Mouse (Mus musculus): Measurements from ENCODE around the gene Gm38394. TPM values are rescaled to one million over a fixed set of nuclear protein-coding genes. Genes with fewer than 3 reads are reported as not detected.
"Not testable (repeated sequence)": the region's sequence is repeated elsewhere in the genome, so short reads cannot be mapped to it uniquely, and the experiment has no call there.

The Gm38394 gene
- polyA plus RNA-seq, 1 experiment from 2014 or later = 3.7 TPM

DNA sequence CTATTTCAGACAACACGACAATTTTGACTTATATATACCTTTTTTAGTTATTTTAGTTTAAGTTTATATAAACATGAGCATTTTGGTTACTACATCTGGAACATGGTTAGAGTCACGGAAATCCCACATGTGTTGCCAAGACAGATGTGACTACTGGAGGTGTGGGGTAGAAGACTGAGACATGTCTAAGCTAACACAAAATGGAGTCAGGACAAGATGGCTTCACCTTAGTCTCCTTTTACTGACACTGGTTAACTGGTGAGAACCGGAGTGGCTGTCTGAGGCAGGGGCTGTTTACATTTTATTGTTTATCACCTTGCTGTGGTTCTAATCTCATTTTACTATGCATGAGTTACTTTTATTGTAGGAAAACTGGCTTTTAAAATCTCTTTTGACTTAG, 7.5 kb upstream of the Gm38394 start:
- 93% methylated on average over 3 of the region's 3 CpGs for WGBS
- no peak for ATAC-seq

DNA sequence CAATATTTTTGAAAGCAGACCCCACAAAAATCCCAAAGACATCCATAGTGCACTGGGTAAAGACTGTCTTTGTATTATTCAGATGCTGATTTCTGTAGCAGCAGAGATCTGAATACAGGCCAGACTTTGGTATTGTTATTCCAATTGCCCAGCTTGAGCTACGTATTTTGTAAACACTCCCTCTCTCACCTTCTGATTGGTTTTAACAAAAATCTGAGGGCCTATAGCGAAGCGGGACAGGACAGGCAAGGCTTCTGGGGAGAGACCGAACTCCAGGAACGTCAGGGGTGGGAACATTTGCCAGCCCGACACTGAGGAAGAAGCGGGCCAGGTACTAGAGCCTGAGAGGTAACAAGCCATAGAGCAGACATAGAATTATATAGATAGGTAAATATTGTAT, 6.6 kb upstream of the Gm38394 start:
- Histone ChIP-seq H3K9me3 (ENCODE audit: control insufficient read depth, low read length) (no peaks in the 10 kb centered on the region), H3K36me3 (ENCODE audit: control insufficient read depth, insufficient read depth) (no peaks in the 10 kb centered on the region), H3K27ac (ENCODE audit: low read length) (no peak overlapping the region), H3K4me1 (replicated peaks; ENCODE audit: control insufficient read depth, insufficient read depth, low read length) (no peaks in the 10 kb centered on the region), H3K9ac (replicated peaks; ENCODE audit: low read depth, low read length) (no peak overlapping the region), H3K4me2 (ENCODE audit: low read length) (no peak overlapping the region), H3K4me3 (replicated peaks; ENCODE audit: low read length) (no peak overlapping the region), H3K27me3 (replicated peaks; ENCODE audit: control insufficient read depth, insufficient read depth, low read length) (no peaks in the 10 kb centered on the region)
- WGBS = 17% methylated on average over 7 of the region's 7 CpGs
- ATAC-seq = peak; percentile 31; the same call in 1 of the 2 replicates

More for the DNA sequence above, 7.5 kb upstream of the Gm38394 start:
- no peak overlapping the region for H3K4me3 ChIP-seq (replicated peaks; ENCODE audit: low read length)
- H3K27ac ChIP-seq (ENCODE audit: low read length) = no peak overlapping the region
- H3K36me3 ChIP-seq (ENCODE audit: control insufficient read depth, insufficient read depth) = no peaks in the 10 kb centered on the region
- no peak overlapping the region for H3K4me2 ChIP-seq (ENCODE audit: low read length)
- H3K9me3 ChIP-seq (ENCODE audit: control insufficient read depth, low read length) = no peaks in the 10 kb centered on the region
- H3K9ac ChIP-seq (replicated peaks; ENCODE audit: low read depth, low read length) = no peak overlapping the region
- H3K4me1 ChIP-seq (replicated peaks; ENCODE audit: control insufficient read depth, insufficient read depth, low read length) = no peaks in the 10 kb centered on the region
- no peaks in the 10 kb centered on the region for H3K27me3 ChIP-seq (replicated peaks; ENCODE audit: control insufficient read depth, insufficient read depth, low read length)

DNA sequence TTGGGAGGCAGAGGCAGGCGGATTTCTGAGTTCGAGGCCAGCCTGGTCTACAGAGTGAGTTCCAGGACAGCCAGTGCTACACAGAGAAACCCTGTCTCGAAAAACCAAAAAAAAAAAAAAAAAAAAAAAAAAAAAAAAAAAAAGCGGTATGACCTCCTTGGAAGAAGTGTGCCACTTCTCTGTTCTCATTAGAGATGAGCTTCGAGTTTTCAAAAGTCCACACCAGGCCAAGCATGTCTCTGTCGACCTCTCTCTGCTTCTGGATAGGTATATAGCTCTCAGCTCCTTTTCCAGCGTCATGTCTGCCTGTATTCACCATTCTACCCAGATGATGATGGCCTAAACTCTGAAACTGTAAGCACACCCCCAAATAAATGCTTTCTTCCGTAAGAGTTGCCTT, 4.6 kb upstream of the Gm38394 start:
- H3K36me3 ChIP-seq (ENCODE audit: control insufficient read depth, insufficient read depth); H3K9me3 ChIP-seq (ENCODE audit: control insufficient read depth, low read length); H3K27ac ChIP-seq (ENCODE audit: low read length); H3K4me3 ChIP-seq (replicated peaks; ENCODE audit: low read length); H3K9ac ChIP-seq (replicated peaks; ENCODE audit: low read depth, low read length); ATAC-seq; H3K27me3 ChIP-seq (replicated peaks; ENCODE audit: control insufficient read depth, insufficient read depth, low read length); H3K4me2 ChIP-seq (ENCODE audit: low read length); H3K4me1 ChIP-seq (replicated peaks; ENCODE audit: control insufficient read depth, insufficient read depth, low read length): not testable (repeated sequence)
- 89% methylated on average over 7 of the region's 8 CpGs for WGBS

DNA sequence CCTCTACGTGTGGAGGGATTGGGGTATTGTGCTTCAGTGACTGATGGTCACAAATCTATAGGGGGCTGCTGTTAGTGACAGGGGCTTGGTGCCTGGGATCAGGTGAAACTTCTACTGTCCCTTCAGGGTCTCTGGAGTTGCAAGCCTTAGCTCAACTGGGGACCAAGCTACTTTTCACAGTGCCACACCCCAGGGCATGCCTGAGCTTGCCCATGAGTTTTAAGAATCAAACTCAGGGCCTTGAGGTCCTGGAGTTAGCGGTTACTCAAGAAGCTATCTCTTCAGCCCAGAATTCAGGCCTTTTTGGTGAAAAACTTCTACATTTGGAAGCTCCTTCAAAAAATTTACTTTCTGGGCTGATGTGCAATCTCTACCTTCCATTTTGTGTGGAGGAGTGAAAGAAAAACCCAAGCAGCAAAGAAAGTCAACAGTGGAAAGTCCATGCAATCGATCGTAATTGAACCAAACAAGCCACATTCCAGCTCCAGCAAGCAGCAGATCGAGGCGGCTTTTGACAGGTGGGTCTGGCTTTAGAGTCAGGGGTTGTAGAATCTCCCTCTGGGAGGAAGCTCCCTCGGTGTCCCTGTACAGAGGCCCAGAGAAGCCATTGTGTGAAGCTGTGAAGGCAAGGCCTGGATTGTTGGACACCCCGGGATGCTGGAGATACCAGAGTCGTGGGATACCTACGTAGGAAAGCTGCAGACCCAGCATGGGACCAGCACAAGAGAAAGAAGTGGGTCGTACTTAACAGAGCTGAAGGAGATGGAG, 3.3 kb upstream of the Gm38394 start:
- WGBS = 65% methylated on average over 11 of the region's 11 CpGs
- no peak overlapping the region for H3K4me2 ChIP-seq (ENCODE audit: low read length)
- no peaks in the 10 kb centered on the region for H3K27me3 ChIP-seq (replicated peaks; ENCODE audit: control insufficient read depth, insufficient read depth, low read length)
- no peak overlapping the region for H3K27ac ChIP-seq (ENCODE audit: low read length)
- ATAC-seq = no peak
- no peak overlapping the region for H3K9ac ChIP-seq (replicated peaks; ENCODE audit: low read depth, low read length)
- no peaks in the 10 kb centered on the region for H3K36me3 ChIP-seq (ENCODE audit: control insufficient read depth, insufficient read depth)
- H3K9me3 ChIP-seq (ENCODE audit: control insufficient read depth, low read length) = no peaks in the 10 kb centered on the region
- H3K4me3 ChIP-seq (replicated peaks; ENCODE audit: low read length) = no peak overlapping the region
- H3K4me1 ChIP-seq (replicated peaks; ENCODE audit: control insufficient read depth, insufficient read depth, low read length) = peaks cover 7% of the 10 kb centered on the region

DNA sequence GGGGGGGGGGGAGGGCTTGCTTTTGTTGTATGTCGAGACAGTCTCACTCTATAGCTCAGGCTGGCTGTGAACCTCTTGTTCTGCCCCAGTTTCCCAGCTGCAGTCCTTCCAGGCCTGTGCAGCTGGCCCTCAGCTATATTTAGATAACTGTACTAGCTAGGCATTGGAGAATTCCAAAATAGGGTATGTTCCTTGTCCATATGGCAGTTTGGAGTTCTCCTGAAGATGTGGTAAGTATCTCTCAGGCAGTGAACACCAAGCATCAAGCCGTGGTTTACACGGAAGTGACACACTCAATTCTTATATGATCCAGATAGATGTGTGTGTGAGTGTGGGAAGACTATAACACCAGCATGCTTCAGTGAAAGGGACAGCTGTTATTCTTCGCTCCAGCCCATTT, 2.3 kb upstream of the Gm38394 start:
- H3K36me3 ChIP-seq (ENCODE audit: control insufficient read depth, insufficient read depth) = no peaks in the 10 kb centered on the region
- H3K27ac ChIP-seq (ENCODE audit: low read length) = no peak overlapping the region
- no peaks in the 10 kb centered on the region for H3K9me3 ChIP-seq (ENCODE audit: control insufficient read depth, low read length)
- peaks cover 15% of the 10 kb centered on the region for H3K4me1 ChIP-seq (replicated peaks; ENCODE audit: control insufficient read depth, insufficient read depth, low read length)
- no peak for ATAC-seq
- no peak overlapping the region for H3K9ac ChIP-seq (replicated peaks; ENCODE audit: low read depth, low read length)
- no peak overlapping the region for H3K4me3 ChIP-seq (replicated peaks; ENCODE audit: low read length)
- no peak overlapping the region for H3K4me2 ChIP-seq (ENCODE audit: low read length)
- 87% methylated on average over 4 of the region's 4 CpGs for WGBS
- H3K27me3 ChIP-seq (replicated peaks; ENCODE audit: control insufficient read depth, insufficient read depth, low read length) = no peaks in the 10 kb centered on the region

DNA sequence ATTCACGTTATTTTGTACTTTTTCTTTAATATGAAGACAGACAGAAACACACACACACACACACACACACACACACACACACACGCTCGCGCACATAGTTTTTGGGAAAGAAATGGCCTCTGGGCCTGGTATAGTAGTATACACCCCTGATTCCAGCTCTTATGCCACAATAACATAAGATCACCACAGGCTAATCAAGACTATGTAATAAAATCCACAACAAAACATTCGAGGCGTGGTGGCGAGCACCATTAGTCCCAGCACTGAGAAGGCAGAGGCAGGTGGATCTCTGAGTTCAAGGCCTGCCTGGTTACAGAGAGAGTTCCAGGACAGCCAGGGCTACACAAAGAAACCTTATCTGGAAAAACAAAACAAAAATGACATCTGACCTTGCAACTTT, 1.8 kb upstream of the Gm38394 start:
- Histone ChIP-seq H3K4me2 (ENCODE audit: low read length) (no peak overlapping the region), H3K36me3 (ENCODE audit: control insufficient read depth, insufficient read depth) (no peaks in the 10 kb centered on the region), H3K4me3 (replicated peaks; ENCODE audit: low read length) (no peak overlapping the region), H3K9me3 (ENCODE audit: control insufficient read depth, low read length) (no peaks in the 10 kb centered on the region), H3K9ac (replicated peaks; ENCODE audit: low read depth, low read length) (no peak overlapping the region), H3K27ac (ENCODE audit: low read length) (no peak overlapping the region), H3K27me3 (replicated peaks; ENCODE audit: control insufficient read depth, insufficient read depth, low read length) (no peaks in the 10 kb centered on the region), H3K4me1 (replicated peaks; ENCODE audit: control insufficient read depth, insufficient read depth, low read length) (peaks cover 17% of the 10 kb centered on the region)
- ATAC-seq = no peak
- 94% methylated on average over 7 of the region's 7 CpGs for WGBS

DNA sequence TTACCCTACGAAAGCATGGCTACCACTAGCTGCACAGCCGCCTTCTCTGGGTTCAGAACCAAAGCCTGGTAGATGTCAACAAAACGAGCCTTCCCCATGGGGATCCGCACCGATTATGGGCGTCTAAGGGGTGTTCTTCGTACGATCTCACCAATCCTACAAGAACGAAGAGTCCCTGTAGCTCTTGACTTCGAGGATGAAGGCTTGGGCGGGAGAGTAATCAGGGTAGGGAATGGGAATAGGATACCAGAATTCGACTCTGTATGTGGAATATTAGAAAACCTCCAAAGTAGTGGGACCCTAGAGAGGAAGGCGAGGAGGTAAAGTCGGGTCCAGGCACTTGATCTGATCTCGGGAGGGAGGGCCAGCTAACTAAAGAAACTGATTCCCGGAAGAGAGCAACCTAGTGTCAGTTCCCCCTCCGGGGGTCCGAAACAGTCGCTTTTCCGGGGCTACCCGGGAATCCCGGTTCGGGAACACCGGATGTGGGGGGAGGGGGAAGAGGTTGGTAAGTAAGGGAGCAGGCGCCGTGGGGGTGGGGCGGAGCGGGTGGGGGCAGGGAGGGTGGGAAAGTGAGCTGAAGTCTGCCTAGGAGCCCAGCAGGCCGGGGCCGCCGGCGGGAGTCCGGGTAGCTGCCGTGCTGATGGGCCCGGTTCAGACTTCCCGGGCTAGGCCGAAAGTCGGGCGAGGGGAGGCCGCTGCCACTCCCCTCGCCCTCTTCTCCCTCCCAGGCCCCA, 484 bp downstream of the Gm38394 start, which contains the start of gene Zbed6:
Gene Zbed6, minus strand, starts transcription at position 420 of the 737 bp plus-strand sequence.
- WGBS = under 1% methylated on average over 41 of the region's 41 CpGs

DNA sequence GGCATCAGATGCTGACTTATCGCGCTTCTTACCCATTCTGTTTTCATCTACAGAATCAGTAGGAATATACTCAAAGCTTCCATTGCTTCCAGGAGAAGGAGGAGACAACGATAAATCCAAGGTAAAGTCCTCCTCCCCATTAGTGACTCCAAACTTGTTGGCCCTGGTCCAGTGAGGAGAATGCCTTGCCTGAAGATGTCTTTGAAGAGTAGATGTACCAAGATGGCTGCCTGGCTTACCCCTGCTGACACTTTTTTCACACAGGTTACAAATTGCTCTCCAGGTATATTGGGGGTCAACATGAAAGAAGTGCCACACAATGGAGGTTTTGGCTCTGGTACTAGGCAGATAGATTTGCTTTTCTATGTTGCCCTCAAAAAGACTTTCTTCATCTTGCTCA, 2.2 kb downstream of the Gm38394 start:
- Histone ChIP-seq H3K9ac (replicated peaks; ENCODE audit: low read depth, low read length) (no peak overlapping the region), H3K27me3 (replicated peaks; ENCODE audit: control insufficient read depth, insufficient read depth, low read length) (no peaks in the 10 kb centered on the region), H3K36me3 (ENCODE audit: control insufficient read depth, insufficient read depth) (peaks cover 2% of the 10 kb centered on the region; the same call in 1 of the 2 replicates), H3K9me3 (ENCODE audit: control insufficient read depth, low read length) (no peaks in the 10 kb centered on the region), H3K4me3 (replicated peaks; ENCODE audit: low read length) (no peak overlapping the region), H3K27ac (ENCODE audit: low read length) (no peak overlapping the region), H3K4me1 (replicated peaks; ENCODE audit: control insufficient read depth, insufficient read depth, low read length) (peaks cover 39% of the 10 kb centered on the region), H3K4me2 (ENCODE audit: low read length) (no peak overlapping the region)
- 84% methylated on average over 3 of the region's 3 CpGs for WGBS
- no peak for ATAC-seq

More for the DNA sequence above, 484 bp downstream of the Gm38394 start, which contains the start of gene Zbed6:
- Histone ChIP-seq H3K27ac (ENCODE audit: low read length) (peak within 1 kb of the TSS; percentile 90), H3K27me3 (replicated peaks; ENCODE audit: control insufficient read depth, insufficient read depth, low read length) (no peaks in the 10 kb centered on the region), H3K9ac (replicated peaks; ENCODE audit: low read depth, low read length) (peak within 1 kb of the TSS; percentile 72), H3K4me3 (replicated peaks; ENCODE audit: low read length) (peak within 1 kb of the TSS; percentile 66), H3K4me2 (ENCODE audit: low read length) (peak within 1 kb of the TSS; percentile 86), H3K36me3 (ENCODE audit: control insufficient read depth, insufficient read depth) (no peaks in the 10 kb centered on the region), H3K9me3 (ENCODE audit: control insufficient read depth, low read length) (no peaks in the 10 kb centered on the region), H3K4me1 (replicated peaks; ENCODE audit: control insufficient read depth, insufficient read depth, low read length) (peaks cover 33% of the 10 kb centered on the region)
- ATAC-seq = peak; percentile 84

DNA sequence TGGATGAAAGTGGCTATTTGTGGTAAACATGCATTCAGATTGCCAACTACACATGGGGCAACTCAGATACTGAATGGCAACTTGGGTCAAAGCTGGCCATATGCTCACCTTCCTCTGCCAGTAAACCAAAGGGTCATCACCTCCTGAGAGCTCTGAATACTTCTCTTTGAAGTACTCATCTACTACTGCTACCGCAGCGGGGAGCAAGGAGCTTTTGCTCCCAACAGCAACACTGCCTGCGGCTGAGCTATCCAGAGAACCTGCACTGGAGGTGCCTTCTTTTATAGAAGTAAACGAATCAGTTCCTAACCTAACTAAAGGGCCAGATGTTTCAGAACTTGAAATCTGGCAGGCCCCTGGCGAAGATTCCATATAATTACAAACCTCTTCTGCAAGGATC, 4.3 kb downstream of the Gm38394 start:
- no peak overlapping the region for H3K9ac ChIP-seq (replicated peaks; ENCODE audit: low read depth, low read length)
- ATAC-seq = no peak

More for the DNA sequence above, 4.3 kb downstream of the Gm38394 start:
- H3K27ac ChIP-seq (ENCODE audit: low read length) = no peak overlapping the region
- H3K4me1 ChIP-seq (replicated peaks; ENCODE audit: control insufficient read depth, insufficient read depth, low read length) = peaks cover 40% of the 10 kb centered on the region
- H3K4me2 ChIP-seq (ENCODE audit: low read length) = no peak overlapping the region
- H3K27me3 ChIP-seq (replicated peaks; ENCODE audit: control insufficient read depth, insufficient read depth, low read length) = no peaks in the 10 kb centered on the region
- 78% methylated on average over 5 of the region's 5 CpGs for WGBS
- H3K36me3 ChIP-seq (ENCODE audit: control insufficient read depth, insufficient read depth) = peaks cover 2% of the 10 kb centered on the region; the same call in 1 of the 2 replicates
- no peak overlapping the region for H3K4me3 ChIP-seq (replicated peaks; ENCODE audit: low read length)
- no peaks in the 10 kb centered on the region for H3K9me3 ChIP-seq (ENCODE audit: control insufficient read depth, low read length)
